Mouse (Mus musculus): Measurements from ENCODE around the gene Lsm4.

Gene Lsm4

DNA sequence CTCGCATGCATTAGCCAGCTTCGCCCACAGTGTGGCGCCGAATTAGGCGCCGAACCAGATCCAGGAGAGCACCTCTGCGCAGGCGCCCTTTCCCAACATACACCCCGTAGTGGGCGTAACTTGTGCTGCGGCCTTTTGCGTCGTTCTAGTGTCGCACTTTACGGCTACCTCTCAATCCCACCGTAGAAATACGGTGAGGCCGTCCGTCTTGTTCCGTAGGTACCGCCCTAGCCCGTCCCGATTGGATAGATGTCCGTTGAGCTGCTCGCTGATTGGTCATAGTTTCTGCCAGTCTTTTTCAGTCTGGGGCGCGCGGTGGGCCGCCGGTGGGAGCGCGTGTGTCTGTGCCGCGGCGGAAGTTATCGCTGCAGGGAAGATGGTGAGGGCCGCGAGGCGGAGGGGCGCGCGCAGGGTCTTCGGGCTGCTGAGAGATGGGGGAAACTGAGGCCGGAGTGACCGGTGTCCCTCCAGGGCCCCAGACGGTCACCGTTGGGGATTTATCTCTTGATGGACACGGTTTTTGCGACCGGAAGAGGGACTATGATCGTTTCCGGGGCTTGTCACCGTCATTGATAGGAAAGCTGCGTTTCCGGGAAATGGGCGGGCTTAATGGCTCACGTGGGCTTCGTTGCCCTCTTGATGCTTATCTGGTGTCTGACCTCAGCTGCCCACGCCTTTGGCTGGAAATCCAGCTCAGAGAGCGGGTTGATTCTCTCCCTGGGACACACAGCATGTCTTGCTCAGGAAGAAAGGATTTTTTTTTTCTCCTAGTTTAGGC is at the start of gene Lsm4:
Gene Lsm4, plus strand, starts transcription at position 170 of the 778 bp plus-strand sequence.
- peak; percentile 100 for DNase-seq (ENCODE audit: low read depth, low spot score)

- no peak for DNase-seq (ENCODE audit: low read depth, low spot score)
Measured at GRCm38 (mm10) chr8:70625104-70625503, 47.9 kb upstream of the Lsm4 start.

GRCm38 (mm10) chr8:70627041-70627440 is 46.0 kb upstream of the Lsm4 start:
- no peak for DNase-seq (ENCODE audit: low read depth, low spot score)

GRCm38 (mm10) chr8:70628986-70629490 is 44.0 kb upstream of the Lsm4 start:
- no peak for DNase-seq (ENCODE audit: low read depth, low spot score)

- peak; percentile 95 for DNase-seq (ENCODE audit: low read depth, low spot score)
Measured at GRCm38 (mm10) chr8:70629574-70630531, 43.2 kb upstream of the Lsm4 start.

GRCm38 (mm10) chr8:70630532-70631381 is 42.3 kb upstream of the Lsm4 start:
- no peak for DNase-seq (ENCODE audit: low read depth, low spot score)

DNA sequence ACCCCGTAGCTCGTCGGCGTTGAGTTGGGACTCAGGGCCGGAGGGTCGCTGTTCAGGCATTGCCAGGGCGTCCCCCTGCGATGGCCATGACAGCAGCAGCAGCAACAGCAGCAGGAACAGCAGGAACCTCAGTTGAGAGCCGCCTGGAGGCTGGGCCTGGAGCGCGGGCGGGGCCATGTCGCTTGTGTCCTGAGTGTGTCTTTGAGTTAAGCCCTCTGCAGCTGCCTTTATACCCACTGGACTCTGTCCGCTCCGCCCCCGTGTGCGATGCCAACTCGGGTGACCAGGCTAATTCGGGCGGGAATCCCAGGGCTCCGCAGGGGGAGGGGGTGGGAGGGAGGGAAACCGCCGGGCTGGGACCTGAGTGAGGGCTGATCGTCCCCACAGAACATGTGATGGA is 41.6 kb upstream of the Lsm4 start:
- no peak for DNase-seq (ENCODE audit: low read depth, low spot score)

DNA sequence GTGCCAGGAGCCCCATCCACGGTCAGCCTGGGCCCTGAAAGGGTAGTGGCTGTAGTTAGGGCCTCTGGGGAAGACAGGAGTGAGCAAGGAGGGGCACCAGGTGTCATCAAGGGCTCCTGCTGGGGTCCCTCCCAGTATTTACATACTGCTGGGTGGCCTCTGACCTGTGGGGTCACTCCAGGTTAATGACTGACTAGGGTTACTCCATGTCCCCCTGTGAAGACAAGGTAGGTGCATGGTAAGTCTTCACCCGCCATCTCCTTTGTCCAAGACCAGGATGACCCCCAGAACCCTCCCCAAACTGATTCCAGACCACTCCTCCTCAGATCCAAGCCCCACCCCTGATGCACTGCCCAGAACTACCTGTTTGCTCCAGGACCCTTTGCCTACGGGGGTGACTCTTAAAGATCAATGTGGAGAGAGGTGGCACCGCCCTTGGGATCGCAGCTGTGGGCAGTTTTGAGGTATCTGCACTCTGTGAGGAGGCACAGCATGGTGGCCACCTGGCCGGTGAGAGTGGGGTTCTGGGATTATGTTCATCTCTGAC is 40.6 kb upstream of the Lsm4 start, which contains the start of gene Gdf15:
Gene Gdf15, minus strand, starts transcription at position 111 of the 547 bp plus-strand sequence.
- DNase-seq (ENCODE audit: low read depth, low spot score): no peak

- DNase-seq (ENCODE audit: low read depth, low spot score): peak; percentile 59
Measured at GRCm38 (mm10) chr8:70634066-70634465, 39.0 kb upstream of the Lsm4 start.

- DNase-seq (ENCODE audit: low read depth, low spot score): no peak
Measured at GRCm38 (mm10) chr8:70635527-70635926, 37.5 kb upstream of the Lsm4 start.

DNA sequence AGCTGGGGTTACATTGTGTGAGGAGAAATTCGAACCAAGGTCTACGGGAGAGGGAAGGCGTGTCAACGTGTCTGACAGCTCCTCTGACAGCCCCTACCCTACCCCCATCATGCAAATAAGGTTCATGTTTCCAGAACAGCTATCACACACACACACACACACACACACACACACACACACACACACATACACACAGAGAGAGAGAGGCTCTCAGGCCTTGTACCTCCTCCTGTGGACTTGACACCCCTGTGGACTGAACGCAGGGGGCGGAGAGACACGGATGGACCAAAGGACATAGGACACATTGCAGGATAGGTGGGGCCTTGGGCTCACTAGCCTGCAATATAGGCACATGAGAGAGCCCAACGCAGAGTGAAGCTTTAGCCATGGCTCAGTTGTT is 36.2 kb upstream of the Lsm4 start:
- no peak for DNase-seq (ENCODE audit: low read depth, low spot score)

DNA sequence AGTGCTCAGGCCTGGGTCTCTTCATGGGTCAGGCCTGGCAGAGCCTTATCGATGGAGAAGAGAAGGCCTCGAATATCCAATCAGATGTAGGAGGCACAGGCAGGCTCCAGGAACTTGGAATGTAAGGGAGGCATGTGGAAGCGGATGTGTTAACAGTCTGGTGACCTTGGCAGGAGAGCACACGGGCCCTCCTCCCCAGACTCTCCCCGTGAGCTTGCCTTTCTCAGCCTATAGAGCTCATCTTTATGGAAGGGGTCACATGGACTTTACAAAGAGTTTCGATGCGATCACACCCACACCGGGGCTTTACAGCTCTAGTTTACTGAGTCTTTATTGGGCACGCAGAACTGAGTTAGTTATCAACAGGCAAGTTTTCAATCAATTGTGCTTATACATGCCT is 34.3 kb upstream of the Lsm4 start:
- no peak for DNase-seq (ENCODE audit: low read depth, low spot score)

GRCm38 (mm10) chr8:70643019-70643418 is 30.0 kb upstream of the Lsm4 start:
- no peak for DNase-seq (ENCODE audit: low read depth, low spot score)

- DNase-seq (ENCODE audit: low read depth, low spot score): no peak
Measured at GRCm38 (mm10) chr8:70644065-70644464, 29.0 kb upstream of the Lsm4 start.

DNA sequence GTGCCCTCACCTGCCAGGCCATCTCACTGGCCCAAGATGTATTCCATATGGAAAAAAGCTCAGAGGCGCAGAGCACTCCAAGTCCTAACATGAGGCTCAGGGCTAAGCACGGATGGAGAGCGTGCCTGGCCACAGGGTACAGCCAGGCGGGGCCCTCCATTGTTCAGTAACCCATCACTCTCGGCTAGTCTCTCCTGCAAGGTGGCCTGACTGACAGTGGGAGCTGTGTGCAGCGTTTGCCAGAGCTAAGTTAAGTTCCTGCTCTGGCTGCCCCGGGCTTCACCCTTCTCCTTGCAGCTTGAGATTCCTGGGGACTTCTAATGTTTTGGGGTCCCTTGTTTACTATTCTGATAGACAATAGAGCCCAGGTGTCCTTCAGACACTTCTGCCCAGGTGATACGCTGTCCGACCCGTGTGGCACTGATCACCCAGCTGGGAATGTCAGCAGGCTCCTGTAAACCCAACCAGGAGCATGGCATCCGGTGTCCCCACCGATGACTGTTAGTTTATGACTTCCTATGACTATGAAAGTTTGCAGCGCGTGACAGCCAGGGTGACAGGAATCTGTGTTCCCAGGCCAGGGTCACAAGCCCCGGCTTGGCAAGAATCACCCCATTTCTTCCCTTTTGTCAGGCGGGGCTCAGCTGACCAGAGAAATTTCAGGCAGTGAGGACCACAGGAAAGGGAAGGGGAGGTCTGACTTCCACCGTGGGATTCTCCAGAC is 27.4 kb upstream of the Lsm4 start:
- no peak for DNase-seq (ENCODE audit: low read depth, low spot score)

- DNase-seq (ENCODE audit: low read depth, low spot score): no peak
Measured at GRCm38 (mm10) chr8:70646369-70646768, 26.7 kb upstream of the Lsm4 start.

- no peak for DNase-seq (ENCODE audit: low read depth, low spot score)
Measured at GRCm38 (mm10) chr8:70646775-70647174, 26.3 kb upstream of the Lsm4 start.

GRCm38 (mm10) chr8:70647343-70648163 is 25.5 kb upstream of the Lsm4 start:
- DNase-seq (ENCODE audit: low read depth, low spot score): no peak

DNA sequence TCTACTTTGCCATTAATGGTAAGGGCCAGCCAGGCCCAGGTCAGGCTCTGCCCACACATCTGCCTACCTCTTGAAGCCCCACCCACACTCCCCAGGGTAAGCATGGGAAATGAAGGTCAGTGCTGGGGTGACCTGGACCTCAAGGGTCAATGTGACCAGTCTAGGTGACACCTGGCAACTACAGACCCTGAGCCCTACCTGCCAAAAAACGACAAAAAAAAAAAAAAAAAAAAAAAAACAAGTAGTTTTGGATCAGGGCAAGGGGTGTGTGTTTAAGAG is 24.9 kb upstream of the Lsm4 start:
- DNase-seq (ENCODE audit: low read depth, low spot score): no peak

DNA sequence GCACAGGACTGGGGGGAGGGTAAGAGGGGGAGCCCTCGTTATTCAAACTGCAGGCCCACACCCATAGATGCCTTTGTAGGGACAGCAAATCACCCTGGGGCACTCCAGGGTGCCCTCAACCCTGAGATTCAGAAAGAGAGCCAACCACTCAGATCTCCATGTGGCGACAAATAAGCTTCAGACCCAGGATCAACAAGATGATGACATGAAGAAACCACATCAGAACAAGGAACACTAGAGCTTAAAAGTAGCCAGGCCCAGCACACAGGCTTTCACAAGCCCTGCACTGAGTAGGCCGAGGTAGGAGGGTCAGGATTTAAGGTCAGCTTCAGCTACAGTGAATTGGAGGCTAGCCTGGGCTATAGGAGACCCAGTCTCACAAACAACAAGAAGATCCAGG is 24.1 kb upstream of the Lsm4 start:
- DNase-seq (ENCODE audit: low read depth, low spot score): no peak
